Mouse (Mus musculus) liver, embryonic 14.5 days (tissue): Measurements from ENCODE around the gene Slc35a3.

Experiments used
- CTCF ChIP-seq: IDR thresholded peaks from 2 replicates; pipeline ENCODE4 v1.5.1; 2016; ENCODE audit warnings: antibody characterized with exemption, low read depth, control low read depth
- EP300 ChIP-seq: IDR thresholded peaks from 2 replicates; pipeline ENCODE4 v1.6.1; 2016; ENCODE audit warnings: antibody characterized with exemption, low read depth

- TF ChIP-seq CTCF (peak; percentile 72), EP300 (no peak)
Observed at GRCm38 (mm10) chr3:116751191-116751860, 38.7 kb upstream of the Slc35a3 start.
